Mouse (Mus musculus) thymus, adult 2 months (tissue): ENCODE results near the gene Fhit. TPM values are rescaled to one million over a fixed set of nuclear protein-coding genes. Genes with fewer than 3 reads are reported as not detected.

Experiments used
- DNase-seq: peaks from one replicate; pipeline ENCODE4 v3.0.0; 2021
- H3K27ac ChIP-seq: fragments of 200-500 bp; 2 replicates; pipeline ENCODE4 v1.5.1; 2012; ENCODE audit warnings: low read length, control low read depth; ENCODE audit not compliant: control insufficient read depth, insufficient read depth
- H3K27me3 ChIP-seq: fragments of 200-500 bp; 2 replicates; pipeline ENCODE4 v1.6.1; 2012; ENCODE audit warnings: mild to moderate bottlenecking, low read length, moderate library complexity, mixed read lengths; ENCODE audit not compliant: control insufficient read depth, insufficient read depth
- H3K36me3 ChIP-seq: fragments of 200-500 bp; 2 replicates; pipeline ENCODE4 v1.6.1; 2012; ENCODE audit warnings: mild to moderate bottlenecking, low read length, moderate library complexity; ENCODE audit not compliant: control insufficient read depth, insufficient read depth
- H3K4me1 ChIP-seq: fragments of 200-500 bp; replicated peaks from 2 replicates; pipeline ENCODE4 v1.6.1; 2012; ENCODE audit warnings: low read length; ENCODE audit not compliant: control insufficient read depth, insufficient read depth
- H3K4me3 ChIP-seq: fragments of 200-500 bp; 2 replicates; pipeline ENCODE4 v1.5.1; 2012; ENCODE audit warnings: mild to moderate bottlenecking, low read length, control low read depth, moderate library complexity; ENCODE audit not compliant: control insufficient read depth, insufficient read depth
- CTCF ChIP-seq: fragments of 200-500 bp; IDR thresholded peaks from 2 replicates; pipeline ENCODE4 v1.5.1; 2012; ENCODE audit warnings: mild to moderate bottlenecking, control low read depth, low read length, moderate library complexity, borderline replicate concordance; ENCODE audit not compliant: control insufficient read depth, poor library complexity, insufficient read depth; ENCODE audit errors: extremely low read depth
- POLR2A ChIP-seq: fragments of 200-500 bp; IDR thresholded peaks from 2 replicates; pipeline ENCODE4 v1.6.1; 2012; ENCODE audit warnings: mild to moderate bottlenecking, low read length, control low read depth, moderate library complexity; ENCODE audit not compliant: control insufficient read depth, poor library complexity, insufficient read depth; ENCODE audit errors: extremely low read depth
- WGBS: fragments of 180-500 bp; shearing (Covaris S2); methylation state at CpG from one replicate; pipeline ENCODE4 v1.1.7; 2018; 5-methylcytosine and 5-hydroxymethylcytosine counted together
- polyA plus RNA-seq: library from polyadenylated mRNA; depleted of rRNA; stranded (reverse); fragments of >200 nt; gene quantifications from 2 replicates; pipeline ENCODE4 v1.2.3, GENCODE M21; 2012

The Fhit gene
- polyA plus RNA-seq, 1 experiment, result 5.4 TPM

- Histone ChIP-seq H3K27ac (peak overlapping the region; percentile 97), H3K36me3 (no peaks in the 10 kb centered on the region), H3K4me1 (peaks cover 9% of the 10 kb centered on the region), H3K27me3 (no peaks in the 10 kb centered on the region), H3K4me3 (no peak overlapping the region)
- TF ChIP-seq POLR2A (no peak), CTCF (no peak)
- WGBS, result 56% methylated on average over 5 of the region's 5 CpGs
- no peak for DNase-seq
Measured at GRCm38 (mm10) chr14:10452234-10452633, 709.6 kb downstream of the Fhit start.

GRCm38 (mm10) chr14:10445360-10445759 lies 716.5 kb downstream of the Fhit start:
- Histone ChIP-seq H3K27ac (no peak overlapping the region), H3K36me3 (no peaks in the 10 kb centered on the region), H3K27me3 (no peaks in the 10 kb centered on the region), H3K4me3 (no peak overlapping the region), H3K4me1 (no peaks in the 10 kb centered on the region)
- TF ChIP-seq POLR2A, result no peak
- no peak for TF ChIP-seq CTCF
- DNase-seq, result no peak

GRCm38 (mm10) chr14:10439007-10439749 lies 722.7 kb downstream of the Fhit start:
- Histone ChIP-seq H3K27ac (no peak overlapping the region), H3K4me1 (no peaks in the 10 kb centered on the region; the same call in 1 of the 2 replicates), H3K27me3 (no peaks in the 10 kb centered on the region), H3K36me3 (no peaks in the 10 kb centered on the region), H3K4me3 (no peak overlapping the region)
- no peak for DNase-seq
- WGBS, result 89% methylated on average over 1 of the region's 1 CpGs
- TF ChIP-seq POLR2A, result no peak
- no peak for TF ChIP-seq CTCF

GRCm38 (mm10) chr14:10436193-10436592 lies 725.6 kb downstream of the Fhit start:
- no peak for DNase-seq
- Histone ChIP-seq H3K4me3 (no peak overlapping the region), H3K27ac (no peak overlapping the region), H3K27me3 (no peaks in the 10 kb centered on the region), H3K36me3 (no peaks in the 10 kb centered on the region), H3K4me1 (no peaks in the 10 kb centered on the region; the same call in 1 of the 2 replicates)
- TF ChIP-seq POLR2A, result no peak
- TF ChIP-seq CTCF, result no peak
- 100% methylated on average over 1 of the region's 1 CpGs for WGBS

GRCm38 (mm10) chr14:10432502-10432901 lies 729.3 kb downstream of the Fhit start:
- DNase-seq, result no peak
- Histone ChIP-seq H3K27ac (no peak overlapping the region), H3K27me3 (no peaks in the 10 kb centered on the region), H3K4me1 (no peaks in the 10 kb centered on the region), H3K36me3 (no peaks in the 10 kb centered on the region), H3K4me3 (no peak overlapping the region)
- WGBS, result 88% methylated on average over 2 of the region's 2 CpGs
- no peak for TF ChIP-seq CTCF
- no peak for TF ChIP-seq POLR2A

- no peaks in the 10 kb centered on the region for H3K36me3 ChIP-seq
- H3K27me3 ChIP-seq, result no peaks in the 10 kb centered on the region
- DNase-seq, result no peak
- H3K27ac ChIP-seq, result no peak overlapping the region
- WGBS, result 22% methylated on average over 3 of the region's 3 CpGs
- no peak for TF ChIP-seq POLR2A
- TF ChIP-seq CTCF, result no peak
- no peak overlapping the region for H3K4me3 ChIP-seq
- no peaks in the 10 kb centered on the region for H3K4me1 ChIP-seq
Measured at GRCm38 (mm10) chr14:10430396-10431000, 731.3 kb downstream of the Fhit start.
